ENCODE assay signal across 17 mouse cellular contexts in the genomic region with DNA sequence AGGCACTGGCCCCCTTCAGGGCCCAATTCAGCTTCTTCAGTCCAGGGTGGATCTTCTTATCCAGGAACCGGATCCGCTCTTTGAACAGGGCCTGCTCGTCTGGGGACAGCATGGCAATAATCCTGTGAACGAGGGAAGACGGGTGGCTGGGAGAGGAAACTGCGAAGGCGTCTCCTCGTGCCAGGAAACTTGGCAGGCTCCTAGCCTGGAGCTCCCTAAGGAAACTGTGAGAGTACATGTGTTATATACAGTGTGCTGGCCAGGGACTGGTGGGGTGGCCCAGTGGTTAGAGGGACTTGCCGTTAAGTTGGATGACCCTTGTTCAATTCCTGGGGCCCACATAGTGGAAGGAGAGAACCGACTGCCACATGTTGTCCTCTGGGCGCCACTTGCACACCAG. TPM values are rescaled to one million over a fixed set of nuclear protein-coding genes. Genes with fewer than 3 reads are reported as not detected.
DNase-seq lines count a peak whose midpoint lies in the region; ATAC-seq lines count a peak whose summit lies in the region.
"Had no signal": no experiment of that assay in that cellular context is flagged by ENCODE, and none has a peak within 500 bp of the region (broad histone marks: within the 10 kb centered on the region; RNA-seq: fewer than 3 reads in every experiment).

No protein-coding gene starts in this region.

- H3K4me3 ChIP-seq in limb, embryonic 15.5 days: no peak overlapping the region
- H3K4me3 ChIP-seq in limb, embryonic 10.5 days: no peak overlapping the region
- H3K4me3 ChIP-seq in midbrain, embryonic 16.5 days (ENCODE audit: low read depth, low read length): no peak overlapping the region
- H3K4me3 ChIP-seq: embryonic facial prominence, embryonic 15.5 days; forebrain, embryonic 15.5 days; megakaryocyte, embryonic 14.5 days; midbrain, embryonic 15.5 days had no signal

- no peak overlapping the region for H3K27ac ChIP-seq in limb, embryonic 15.5 days
- H3K27ac ChIP-seq in limb, embryonic 10.5 days: no peak overlapping the region
- no peak overlapping the region for H3K27ac ChIP-seq in midbrain, embryonic 16.5 days (ENCODE audit: low read length)
- H3K27ac ChIP-seq: embryonic facial prominence, embryonic 15.5 days; forebrain, embryonic 15.5 days; hindbrain, embryonic 14.5 days; midbrain, embryonic 15.5 days had no signal

- H3K9me3 ChIP-seq in limb, embryonic 15.5 days: no peaks in the 10 kb centered on the region
- no peaks in the 10 kb centered on the region for H3K9me3 ChIP-seq in limb, embryonic 10.5 days (replicated peaks)
- no peaks in the 10 kb centered on the region for H3K9me3 ChIP-seq in midbrain, embryonic 16.5 days (replicated peaks; ENCODE audit: control insufficient read depth, low read length, poor library complexity, severe bottlenecking)
- H3K9me3 ChIP-seq: embryonic facial prominence, embryonic 15.5 days; forebrain, embryonic 15.5 days; megakaryocyte, embryonic 14.5 days; midbrain, embryonic 15.5 days had no signal

- DNase-seq in gastrocnemius, postnatal 10 days: peak; percentile 31
- DNase-seq in gastrocnemius, postnatal 25 days: no peak
- DNase-seq in limb, embryonic 10.5 days (ENCODE audit: low spot score): no peak
- DNase-seq in layer of hippocampus, postnatal 36 days: peak; percentile 7 to 23
- peak; percentile 56 for DNase-seq in right cerebral cortex, postnatal 14 days
- no peak for DNase-seq in ovary, adult 18-20 months (ENCODE audit: low spot score)
- DNase-seq: embryo, embryonic 11 days; gastrocnemius, postnatal 36 days; thymus, postnatal 36 days had no signal

- 0 out of 2 replicates have a peak, but pooled peaks have one; percentile 30 for ATAC-seq in limb, embryonic 15.5 days (ENCODE audit: insufficient number of reproducible peaks, low FRiP score, low TSS enrichment, low read depth)
- no peak for ATAC-seq in midbrain, embryonic 16.5 days
- ATAC-seq: forebrain, embryonic 15.5 days; intestine, embryonic 16.5 days; midbrain, embryonic 15.5 days had no signal

- peaks cover 7% of the 10 kb centered on the region; the same call in 1 of the 2 replicates for H3K4me1 ChIP-seq in limb, embryonic 15.5 days
- H3K4me1 ChIP-seq in limb, embryonic 10.5 days: peaks cover 18% of the 10 kb centered on the region
- H3K4me1 ChIP-seq in midbrain, embryonic 16.5 days (ENCODE audit: control insufficient read depth, insufficient read depth, low read length): no peaks in the 10 kb centered on the region
- H3K4me1 ChIP-seq: forebrain, embryonic 15.5 days; megakaryocyte, embryonic 14.5 days; midbrain, embryonic 15.5 days had no signal

- H3K36me3 ChIP-seq in limb, embryonic 15.5 days: 0 out of 2 replicates have a peak, but pooled peaks cover 4% of the 10 kb centered on the region
- no peaks in the 10 kb centered on the region for H3K36me3 ChIP-seq in limb, embryonic 10.5 days
- H3K36me3 ChIP-seq in midbrain, embryonic 16.5 days (ENCODE audit: control insufficient read depth, insufficient read depth, low read length): no peaks in the 10 kb centered on the region; the same call in 1 of the 2 replicates
- H3K36me3 ChIP-seq: forebrain, embryonic 15.5 days; midbrain, embryonic 15.5 days had no signal

- no peak overlapping the region for H3K4me2 ChIP-seq in limb, embryonic 15.5 days
- H3K4me2 ChIP-seq in midbrain, embryonic 16.5 days (ENCODE audit: low read length): no peak overlapping the region
- H3K4me2 ChIP-seq: embryonic facial prominence, embryonic 15.5 days; forebrain, embryonic 15.5 days; hindbrain, embryonic 14.5 days; midbrain, embryonic 15.5 days had no signal

- WGBS in limb, embryonic 15.5 days: 70% methylated on average over 11 of the region's 11 CpGs
- WGBS in limb, embryonic 10.5 days: 88% methylated on average over 11 of the region's 11 CpGs
- 91% methylated on average over 11 of the region's 11 CpGs for WGBS in midbrain, embryonic 16.5 days

- H3K9ac ChIP-seq in limb, embryonic 15.5 days: no peak overlapping the region
- H3K9ac ChIP-seq in midbrain, embryonic 16.5 days (ENCODE audit: low read depth, low read length): no peak overlapping the region
- H3K9ac ChIP-seq: embryonic facial prominence, embryonic 15.5 days; forebrain, embryonic 15.5 days; hindbrain, embryonic 14.5 days; midbrain, embryonic 15.5 days had no signal

- H3K27me3 ChIP-seq in limb, embryonic 15.5 days: no peaks in the 10 kb centered on the region
- no peaks in the 10 kb centered on the region for H3K27me3 ChIP-seq in limb, embryonic 10.5 days (ENCODE audit: low read depth, poor library complexity, severe bottlenecking)
- no peaks in the 10 kb centered on the region for H3K27me3 ChIP-seq in midbrain, embryonic 16.5 days (ENCODE audit: control insufficient read depth, insufficient read depth, low read depth, low read length)
- H3K27me3 ChIP-seq: embryonic facial prominence, embryonic 15.5 days; forebrain, embryonic 15.5 days; midbrain, embryonic 15.5 days had no signal

RNA-seq across cellular contexts. Expression of a gene that starts 49.8 kb away (rescaled TPM):
- total RNA-seq in gastrocnemius, postnatal 10 days (2021): 1 to 10 TPM in 1 of 2 experiments, under 1 TPM in 1; 0.07 to 1.1 TPM
- total RNA-seq in gastrocnemius, postnatal 25 days (2021): under 1 TPM; 0.03 to 0.48 TPM
- 2.0 and 3.0 TPM in 2 replicates for polyA plus RNA-seq in limb, embryonic 15.5 days (2015; fragmentation: Nextera tagmentation; extraction: Ambion mirVana)
- polyA plus RNA-seq in limb, embryonic 10.5 days (2016; fragmentation: Nextera tagmentation; extraction: Ambion mirVana): 1.0 and 1.3 TPM in 2 replicates
- 1 to 10 TPM; 5.4 to 5.9 TPM for total RNA-seq in layer of hippocampus, postnatal 36 days (2021)
- 4.4 and 5.1 TPM in 2 replicates for polyA plus RNA-seq in midbrain, embryonic 16.5 days (2015; fragmentation: Nextera tagmentation; extraction: Ambion mirVana)

Comparison
In these comparisons a context has a peak if more than half of its experiments do, and no peak if none do; other contexts are left out.
1. DNase-seq: peak in gastrocnemius, postnatal 10 days (single experiment), layer of hippocampus, postnatal 36 days (2 of 2) and right cerebral cortex, postnatal 14 days (single experiment); none in gastrocnemius, postnatal 25 days (single experiment), limb, embryonic 10.5 days (single experiment) and ovary, adult 18-20 months (single experiment).